Comparison of ENCODE assay signal across 1 mouse cellular context in genomic region chr16:18288166-18288565, GRCm38 (mm10).
TF ChIP-seq lines count a peak whose summit lies in the region.

No protein-coding gene starts in this region.

TF ChIP-seq in MEL, 35 proteins besides CTCF, POLR2A, EP300 and RAD21:
- TF ChIP-seq TCF12 (IDR thresholded peaks at IDR 0.05; ENCODE audit: low read depth, low read length) (no peak), POLR2AphosphoS2 (IDR thresholded peaks at IDR 0.05; ENCODE audit: low read length) (no peak), NELFE (IDR thresholded peaks at IDR 0.05; ENCODE audit: low read depth, low read length) (no peak), NRF1 (IDR thresholded peaks at IDR 0.05; ENCODE audit: insufficient read depth, low read depth, low read length, poor library complexity, severe bottlenecking) (no peak), MXI1 (IDR thresholded peaks at IDR 0.05; ENCODE audit: low read depth, low read length) (no peak), SIN3A (IDR thresholded peaks at IDR 0.05; ENCODE audit: low read length) (no peak), UBTF (IDR thresholded peaks at IDR 0.05; ENCODE audit: borderline replicate concordance, insufficient read depth, low read depth, low read length) (no peak), MAFK (IDR thresholded peaks at IDR 0.05; ENCODE audit: borderline replicate concordance, low read depth, low read length) (no peak), E2F4 (IDR thresholded peaks at IDR 0.05; ENCODE audit: borderline replicate concordance, low read depth, low read length) (no peak), CHD2 (IDR thresholded peaks at IDR 0.05; ENCODE audit: low read length) (no peak), CHD1 (IDR thresholded peaks at IDR 0.05; ENCODE audit: low read depth, low read length) (no peak), ELF1 (IDR thresholded peaks at IDR 0.05; ENCODE audit: low read depth, low read length) (no peak), USF2 (IDR thresholded peaks at IDR 0.05; ENCODE audit: borderline replicate concordance in 1 of 2, insufficient read depth in 1 of 2, low read depth in 1 of 2, low read length in 2 of 2) (no peak), ZMIZ1 (IDR thresholded peaks at IDR 0.05; ENCODE audit: low read depth, low read length) (no peak), MEF2A (IDR thresholded peaks at IDR 0.05; ENCODE audit: extremely low read depth, insufficient replicate concordance, low read depth, low read length, poor library complexity, severe bottlenecking) (no peak), HCFC1 (IDR thresholded peaks at IDR 0.05; ENCODE audit: low read depth, low read length) (no peak), SMC3 (IDR thresholded peaks at IDR 0.05; ENCODE audit: low read depth, low read length) (no peak), BHLHE40 (IDR thresholded peaks at IDR 0.05; ENCODE audit: borderline replicate concordance, low read depth, low read length) (no peak)
